Mouse (Mus musculus): ENCODE results near the gene Stt3b. TPM values are rescaled to one million over a fixed set of nuclear protein-coding genes. Genes with fewer than 3 reads are reported as not detected.

Stt3b gene
- total RNA-seq, 2 experiments from 2014 or later, result 80.9 to 84.0 TPM

GRCm38 (mm10) chr9:115213755-115214264 lies 96.4 kb downstream of the Stt3b start:
- DNase-seq, result no peak

DNA sequence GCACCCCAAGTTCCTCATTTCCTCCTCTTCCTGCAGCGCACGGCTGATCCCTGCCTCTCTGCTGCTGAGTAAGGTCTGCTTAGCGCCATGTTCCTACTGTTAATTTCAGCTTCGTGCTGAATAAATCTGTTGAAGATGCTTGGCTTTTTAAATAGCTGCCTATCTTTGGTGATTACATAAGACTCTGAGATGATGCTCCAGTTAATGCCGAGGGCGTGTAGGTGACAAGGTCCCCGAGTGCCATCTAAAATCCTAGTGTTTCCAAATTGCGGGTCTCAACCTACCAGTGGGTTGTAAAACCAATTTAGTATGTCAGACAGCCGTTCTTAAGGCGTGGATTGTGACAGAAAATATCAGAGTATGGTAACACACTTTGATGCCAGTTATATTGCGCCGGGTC lies 99.7 kb downstream of the Stt3b start:
- no peak for DNase-seq

- no peak for DNase-seq
Observed at GRCm38 (mm10) chr9:115209737-115210136, 100.5 kb downstream of the Stt3b start.

GRCm38 (mm10) chr9:115206219-115206618 lies 104.0 kb downstream of the Stt3b start:
- no peak for DNase-seq

DNA sequence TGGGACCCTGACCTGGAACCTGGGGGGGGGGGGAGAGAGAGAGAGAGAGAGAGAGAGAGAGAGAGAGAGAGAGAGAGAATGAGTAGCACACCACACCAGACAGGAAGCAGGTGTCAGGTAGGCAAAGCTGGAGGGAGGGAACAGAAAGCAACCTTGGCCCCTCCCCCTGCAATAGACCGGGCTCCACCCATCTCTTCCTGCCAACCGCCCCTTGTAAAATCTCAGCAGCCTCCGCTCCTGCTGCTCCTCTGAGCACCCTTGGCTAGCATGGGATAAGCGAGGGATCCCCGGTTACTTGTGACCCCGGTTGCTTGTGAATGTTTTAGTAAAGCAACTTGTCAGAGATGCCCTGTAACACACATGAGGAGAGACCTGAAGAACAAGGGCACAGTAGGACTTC lies 104.7 kb downstream of the Stt3b start:
- no peak for DNase-seq

DNA sequence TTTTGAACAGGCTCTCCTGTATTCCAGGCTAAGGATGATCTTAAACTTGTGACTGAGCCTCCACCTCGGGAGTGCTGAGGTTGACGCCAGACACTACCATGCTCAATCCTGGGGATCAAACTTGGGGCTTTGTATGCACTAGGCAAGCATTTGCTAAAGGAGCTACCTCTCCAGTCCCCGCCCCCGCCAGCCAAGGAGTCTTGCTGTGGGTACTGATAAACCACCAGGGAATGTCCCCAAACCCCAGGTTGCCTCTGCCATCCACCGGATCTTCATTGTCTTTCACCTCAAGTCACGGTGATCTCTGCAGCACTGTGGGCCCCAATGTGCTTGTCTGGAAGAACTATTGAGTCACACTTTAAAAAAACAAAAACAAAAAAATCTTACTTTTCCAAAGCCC lies 107.1 kb downstream of the Stt3b start:
- DNase-seq, result no peak

DNA sequence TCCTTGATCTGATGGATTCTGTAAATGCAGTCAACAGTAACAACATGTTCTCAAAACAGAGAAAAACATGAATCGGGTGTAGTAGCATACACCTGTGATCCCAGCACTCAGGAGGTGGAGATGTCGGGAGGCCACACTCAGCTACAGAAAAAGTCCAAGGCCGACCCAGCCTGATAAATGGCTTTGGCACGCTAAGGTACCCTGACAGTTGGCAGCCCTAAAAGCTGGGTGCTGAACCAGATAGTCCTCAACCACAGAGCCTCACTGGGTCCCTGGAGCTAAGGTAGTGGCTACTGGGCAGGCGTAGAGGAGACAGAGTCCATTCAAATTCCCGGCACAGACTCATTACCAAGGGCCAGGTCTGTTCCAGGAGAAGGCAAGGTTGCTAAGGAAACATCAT lies 109.0 kb downstream of the Stt3b start:
- DNase-seq, result no peak

DNA sequence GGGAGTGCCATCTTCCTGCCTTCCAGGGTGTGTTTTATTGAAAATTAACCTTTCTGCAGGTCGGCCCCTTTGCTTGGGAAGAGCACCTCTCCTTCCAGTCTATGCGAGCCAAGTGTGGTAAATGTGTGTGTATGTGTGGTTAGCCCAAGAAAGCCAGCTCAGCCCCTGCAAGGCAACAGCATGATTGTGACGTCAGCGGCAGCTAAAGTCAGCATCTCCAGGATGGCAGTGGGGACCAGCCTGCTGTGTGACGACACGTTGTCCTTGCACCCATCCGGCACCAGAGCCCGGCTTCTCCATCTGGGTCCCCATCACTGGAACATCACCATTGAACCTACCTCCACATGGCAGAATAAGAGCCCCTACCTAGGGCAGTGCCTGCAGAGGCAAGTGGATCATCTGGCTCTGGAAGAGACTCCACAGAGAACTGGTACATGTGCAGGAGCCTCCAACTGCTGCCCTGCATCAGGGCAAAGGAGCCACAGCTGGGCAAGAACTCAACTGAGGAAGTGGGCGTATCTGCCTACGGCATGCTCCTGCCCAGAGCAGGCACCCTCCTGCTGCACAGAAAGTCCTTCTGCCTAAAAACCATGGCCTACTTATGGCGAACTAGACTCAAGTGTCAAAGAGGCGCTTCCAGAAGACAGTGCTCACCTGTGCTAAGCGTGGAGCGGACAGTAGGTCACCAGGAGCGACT lies 109.9 kb downstream of the Stt3b start:
- no peak for DNase-seq

DNA sequence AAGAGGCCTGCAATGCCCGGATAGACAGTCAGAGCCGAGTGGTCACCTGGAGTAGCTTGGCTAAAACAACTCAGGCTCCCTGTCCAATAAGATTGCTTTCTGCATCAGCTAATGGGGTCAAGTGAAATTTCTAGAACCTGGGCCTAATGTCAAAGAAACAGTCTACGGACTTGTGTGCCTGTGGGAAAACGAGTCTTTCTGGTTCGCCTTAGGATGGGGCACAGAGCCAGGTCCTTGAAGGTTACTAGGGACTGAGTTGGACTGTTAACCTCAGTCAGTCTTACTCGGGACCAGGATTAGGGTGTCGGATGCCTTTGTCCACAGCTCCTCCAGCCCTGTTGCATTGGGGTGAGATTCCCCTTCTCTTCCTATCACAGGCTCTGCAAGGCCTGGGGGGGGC lies 113.1 kb downstream of the Stt3b start:
- no peak for DNase-seq

DNA sequence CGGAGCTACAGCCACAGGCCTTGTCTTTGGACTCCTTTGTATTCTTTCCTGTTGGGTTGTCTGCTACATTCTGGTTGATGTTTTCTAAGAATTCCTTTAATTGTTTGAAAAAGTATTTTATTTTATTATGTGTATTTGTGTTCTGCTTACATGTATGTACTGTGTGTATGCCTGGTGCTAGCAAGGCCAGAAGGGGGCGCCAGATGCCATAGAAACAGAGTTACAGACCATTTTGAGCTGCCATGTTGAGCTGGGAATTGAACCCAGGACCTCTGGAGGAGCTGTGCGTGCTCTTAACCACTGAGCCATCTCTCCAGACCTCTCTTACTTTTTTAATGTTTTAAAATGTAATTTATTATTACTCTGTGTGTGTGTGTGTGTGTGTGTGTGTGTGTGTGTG lies 117.3 kb downstream of the Stt3b start:
- no peak for DNase-seq
